Mouse (Mus musculus): ENCODE measurements around the gene Npw. TPM values are rescaled to one million over a fixed set of nuclear protein-coding genes. Genes with fewer than 3 reads are reported as not detected.
A peak's percentile ranks its signal among the peaks of the same experiment; 100 is the strongest.

The Npw gene
- polyA plus RNA-seq, 1 experiment = 0.50 TPM

DNA sequence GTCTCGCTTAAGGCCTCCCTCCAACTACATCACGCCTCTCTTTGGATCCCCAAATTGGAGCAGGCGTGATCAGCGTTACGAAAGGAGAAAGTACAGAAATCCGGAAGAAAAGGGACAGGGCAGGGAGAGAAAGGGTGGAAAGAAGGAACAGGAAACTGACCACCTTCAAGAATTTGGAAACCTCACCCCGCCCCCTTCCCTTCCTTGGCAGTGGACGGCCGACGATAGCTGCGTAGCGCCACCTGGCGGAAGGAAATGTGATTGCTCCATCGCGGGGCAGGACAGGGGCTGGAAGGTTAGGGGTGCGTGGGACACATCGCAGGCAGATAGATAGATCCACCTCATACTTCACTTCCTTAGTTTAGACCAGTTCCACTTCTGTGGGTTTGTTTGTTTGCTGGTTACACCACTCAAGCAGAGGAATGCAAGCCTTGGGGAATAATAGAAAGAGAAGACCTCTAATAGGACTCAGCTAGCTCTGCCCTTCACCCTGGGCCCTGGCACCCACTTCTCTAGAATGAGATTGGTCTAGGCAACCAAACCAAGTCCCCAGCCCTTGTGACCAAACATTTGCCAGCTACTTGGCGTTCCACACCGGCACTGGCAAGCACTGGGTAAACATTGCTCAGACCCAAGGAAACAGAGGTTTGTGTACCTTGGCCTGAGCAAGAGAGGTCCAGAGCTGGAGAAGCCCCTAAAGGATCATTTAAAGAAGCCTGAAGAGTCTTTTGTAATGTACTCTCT lies 4.1 kb downstream of the Npw start:
- H3K4me1 ChIP-seq (ENCODE audit: control insufficient read depth, insufficient read depth, low read length) = peaks cover 6% of the 10 kb centered on the region; the same call in 1 of the 2 replicates
- H3K27ac ChIP-seq (ENCODE audit: insufficient read depth, low read length) = no peak overlapping the region
- H3K4me3 ChIP-seq (ENCODE audit: insufficient read depth, low read length) = no peak overlapping the region
- no peak for TF ChIP-seq POLR2A (IDR thresholded peaks at IDR 0.05; ENCODE audit: extremely low read depth, insufficient read depth, low read length)
- peak; percentile 87 for TF ChIP-seq CTCF (IDR thresholded peaks at IDR 0.05; ENCODE audit: extremely low read depth, insufficient read depth, low read length)

DNA sequence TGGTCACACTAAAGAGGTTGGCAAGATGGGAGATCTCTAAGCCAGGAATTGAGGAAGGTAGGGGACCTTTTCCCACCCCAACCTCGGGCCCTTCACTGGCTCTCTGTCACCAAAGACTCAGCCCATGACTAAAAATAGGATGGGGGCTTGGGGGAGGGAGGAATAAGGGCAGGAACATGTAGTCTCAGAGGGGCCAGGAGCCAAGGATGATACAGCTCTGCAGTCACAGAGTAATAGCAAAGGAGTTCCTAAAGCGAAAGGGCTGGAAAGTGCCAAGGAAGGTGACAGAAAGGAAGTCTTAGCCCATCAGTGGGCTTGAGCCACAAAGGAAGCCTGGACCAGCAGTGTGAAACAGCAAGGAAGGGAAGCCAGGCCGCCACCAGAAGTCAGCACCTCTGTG lies 6.4 kb downstream of the Npw start:
- Histone ChIP-seq H3K4me1 (ENCODE audit: control insufficient read depth, insufficient read depth, low read length) (peaks cover 6% of the 10 kb centered on the region; the same call in 1 of the 2 replicates), H3K4me3 (ENCODE audit: insufficient read depth, low read length) (no peak overlapping the region), H3K27ac (ENCODE audit: insufficient read depth, low read length) (no peak overlapping the region)
- TF ChIP-seq POLR2A (IDR thresholded peaks at IDR 0.05; ENCODE audit: extremely low read depth, insufficient read depth, low read length) = no peak
- TF ChIP-seq CTCF (IDR thresholded peaks at IDR 0.05; ENCODE audit: extremely low read depth, insufficient read depth, low read length) = no peak

DNA sequence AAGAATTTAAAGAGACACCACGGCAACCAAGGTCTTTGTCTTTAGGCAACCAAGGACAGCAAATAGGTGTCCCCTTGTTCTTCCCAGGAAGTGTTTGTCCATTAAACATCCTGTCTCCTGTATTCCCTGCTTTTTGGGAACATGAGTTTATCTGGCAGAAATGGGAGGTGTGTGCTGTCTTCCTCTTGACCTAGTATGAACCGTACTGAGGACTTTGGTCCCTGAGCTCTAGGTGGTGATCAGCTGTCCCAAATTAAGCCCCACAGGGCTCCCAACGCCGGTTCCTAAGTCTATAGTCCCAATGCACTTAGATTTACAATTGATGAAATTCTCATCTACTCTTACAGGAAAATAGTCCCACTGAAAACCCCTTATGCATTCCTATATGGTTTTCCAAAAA lies 7.5 kb downstream of the Npw start:
- peak overlapping the region; percentile 33; the same call in 1 of the 2 replicates for H3K27ac ChIP-seq (ENCODE audit: insufficient read depth, low read length)
- peak overlapping the region; percentile 67 for H3K4me3 ChIP-seq (ENCODE audit: insufficient read depth, low read length)
- TF ChIP-seq POLR2A (IDR thresholded peaks at IDR 0.05; ENCODE audit: extremely low read depth, insufficient read depth, low read length) (no peak), CTCF (IDR thresholded peaks at IDR 0.05; ENCODE audit: extremely low read depth, insufficient read depth, low read length) (no peak)
- H3K4me1 ChIP-seq (ENCODE audit: control insufficient read depth, insufficient read depth, low read length) = peaks cover 6% of the 10 kb centered on the region; the same call in 1 of the 2 replicates

DNA sequence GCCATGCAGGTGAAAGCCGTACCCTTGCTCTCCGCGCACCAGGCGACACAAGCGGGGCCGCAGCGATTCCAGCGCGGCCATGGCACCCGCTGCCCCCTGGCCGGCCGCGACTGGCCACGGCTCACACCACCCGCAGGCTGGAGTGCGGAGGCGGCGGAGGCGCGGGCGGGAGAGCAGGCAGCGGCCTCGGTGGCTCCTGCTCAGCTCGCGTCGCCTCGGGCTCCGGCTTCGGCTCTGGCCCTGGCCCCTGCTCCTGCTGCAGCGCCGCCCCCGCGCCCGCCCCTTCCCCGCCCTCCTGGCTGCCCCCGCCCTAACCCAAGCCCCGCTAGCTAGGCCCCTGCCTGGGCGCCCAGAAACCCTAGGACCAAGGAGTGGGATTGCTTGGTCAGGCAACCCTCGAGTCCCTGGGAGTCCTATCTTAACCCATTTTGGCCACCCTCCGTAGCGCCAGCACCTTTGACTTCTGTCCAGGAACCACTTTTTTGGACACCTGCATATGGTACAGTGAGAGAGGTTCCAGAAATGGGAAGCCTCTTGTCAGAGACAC lies 8.1 kb downstream of the Npw start, which contains the start of gene Slc9a3r2:
Slc9a3r2 (minus strand) TSS at position 258 of the 547 bp plus-strand sequence.
- H3K27ac ChIP-seq (ENCODE audit: insufficient read depth, low read length) = peak within 1 kb of the TSS; percentile 97
- peak within 1 kb of the TSS; percentile 67 for H3K4me3 ChIP-seq (ENCODE audit: insufficient read depth, low read length)
- TF ChIP-seq CTCF (IDR thresholded peaks at IDR 0.05; ENCODE audit: extremely low read depth, insufficient read depth, low read length) (no peak), POLR2A (IDR thresholded peaks at IDR 0.05; ENCODE audit: extremely low read depth, insufficient read depth, low read length) (no peak)
- peaks cover 6% of the 10 kb centered on the region; the same call in 1 of the 2 replicates for H3K4me1 ChIP-seq (ENCODE audit: control insufficient read depth, insufficient read depth, low read length)

DNA sequence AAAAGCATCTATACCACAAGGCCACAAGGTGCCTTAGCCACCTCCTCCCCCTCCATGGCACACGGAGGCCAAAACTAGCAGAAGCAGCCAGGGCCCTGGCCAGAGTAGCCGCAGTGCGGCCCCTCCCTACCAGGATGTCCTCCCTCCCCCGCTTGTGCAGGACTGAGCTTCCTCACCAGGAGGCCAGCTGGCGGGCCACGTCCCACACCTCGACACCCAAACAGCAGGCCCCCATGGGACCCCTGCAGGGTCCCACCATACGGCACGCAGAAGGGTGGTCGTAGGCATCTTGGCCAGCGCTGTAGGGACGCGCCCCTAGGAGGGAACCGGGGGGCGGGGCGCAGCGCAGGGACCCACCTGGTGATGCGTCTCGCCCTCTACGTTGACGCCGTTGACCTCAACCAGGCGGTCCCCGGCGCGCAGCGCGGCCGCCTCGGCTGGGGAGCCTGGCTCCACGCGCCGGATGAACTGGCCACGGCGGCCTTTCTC lies 8.6 kb downstream of the Npw start:
- Histone ChIP-seq H3K4me1 (ENCODE audit: control insufficient read depth, insufficient read depth, low read length) (peaks cover 6% of the 10 kb centered on the region; the same call in 1 of the 2 replicates), H3K4me3 (ENCODE audit: insufficient read depth, low read length) (peak overlapping the region; percentile 67), H3K27ac (ENCODE audit: insufficient read depth, low read length) (peak overlapping the region; percentile 97)
- TF ChIP-seq POLR2A (IDR thresholded peaks at IDR 0.05; ENCODE audit: extremely low read depth, insufficient read depth, low read length) = no peak
- TF ChIP-seq CTCF (IDR thresholded peaks at IDR 0.05; ENCODE audit: extremely low read depth, insufficient read depth, low read length) = no peak

DNA sequence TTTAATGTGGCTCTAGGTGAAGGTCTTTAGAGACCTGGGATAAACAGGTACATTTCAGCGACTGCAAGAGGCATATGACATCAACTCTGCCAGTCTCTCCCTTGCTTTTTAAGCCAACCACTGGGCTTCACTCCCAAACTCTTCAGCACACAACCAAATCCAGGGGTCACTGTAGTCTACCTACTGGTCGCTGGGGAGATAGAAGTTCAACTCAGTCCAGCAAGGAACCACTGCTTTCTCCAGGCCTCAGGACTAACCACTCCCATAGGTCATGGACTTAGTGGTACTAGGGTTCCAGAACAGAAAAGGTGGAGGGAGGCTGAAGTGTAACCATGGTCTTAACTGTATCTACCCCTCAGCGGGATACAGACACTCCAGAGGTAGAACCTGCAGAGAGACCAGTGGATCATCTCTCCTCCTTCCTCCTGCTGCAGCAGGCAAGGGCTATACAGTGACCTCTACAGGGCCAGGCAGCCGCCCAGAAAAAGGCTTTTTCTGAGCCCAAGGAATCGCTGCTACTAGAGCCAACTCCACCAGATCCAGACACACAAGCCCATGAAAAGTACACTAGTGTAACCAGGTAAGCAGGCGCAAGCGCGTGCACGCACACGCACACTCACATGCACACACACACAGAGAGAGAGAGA lies 9.4 kb downstream of the Npw start:
- no peak for TF ChIP-seq CTCF (IDR thresholded peaks at IDR 0.05; ENCODE audit: extremely low read depth, insufficient read depth, low read length)
- TF ChIP-seq POLR2A (IDR thresholded peaks at IDR 0.05; ENCODE audit: extremely low read depth, insufficient read depth, low read length) = no peak
- no peak overlapping the region; the same call in 1 of the 2 replicates for H3K27ac ChIP-seq (ENCODE audit: insufficient read depth, low read length)
- H3K4me1 ChIP-seq (ENCODE audit: control insufficient read depth, insufficient read depth, low read length) = peaks cover 5% of the 10 kb centered on the region; the same call in 1 of the 2 replicates
- peak overlapping the region; percentile 67 for H3K4me3 ChIP-seq (ENCODE audit: insufficient read depth, low read length)

DNA sequence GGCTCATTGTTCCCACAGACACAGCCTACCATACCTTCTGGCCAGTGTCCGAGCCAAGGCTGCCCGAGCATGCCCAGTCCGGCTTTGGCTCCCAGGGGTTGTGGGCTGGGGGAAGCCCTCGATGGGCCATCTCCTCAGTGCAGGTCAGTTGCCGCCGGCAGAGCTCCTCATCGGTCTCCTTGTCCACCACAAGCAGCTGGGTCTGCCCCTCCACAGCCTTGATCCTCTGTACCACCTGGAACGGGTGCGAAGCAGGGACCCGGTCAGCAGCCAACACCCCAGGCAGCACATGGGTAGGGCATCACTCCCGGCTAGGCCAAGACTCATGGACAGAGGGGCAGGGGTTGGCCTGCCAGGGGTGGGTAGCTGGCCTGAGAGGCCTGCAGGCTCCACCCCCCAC lies 10.8 kb downstream of the Npw start:
- TF ChIP-seq POLR2A (IDR thresholded peaks at IDR 0.05; ENCODE audit: extremely low read depth, insufficient read depth, low read length) (no peak), CTCF (IDR thresholded peaks at IDR 0.05; ENCODE audit: extremely low read depth, insufficient read depth, low read length) (no peak)
- H3K4me1 ChIP-seq (ENCODE audit: control insufficient read depth, insufficient read depth, low read length) = peaks cover 3% of the 10 kb centered on the region; the same call in 1 of the 2 replicates
- H3K27ac ChIP-seq (ENCODE audit: insufficient read depth, low read length) = peak overlapping the region; percentile 70; the same call in 1 of the 2 replicates
- H3K4me3 ChIP-seq (ENCODE audit: insufficient read depth, low read length) = peak overlapping the region; percentile 19; the same call in 1 of the 2 replicates

DNA sequence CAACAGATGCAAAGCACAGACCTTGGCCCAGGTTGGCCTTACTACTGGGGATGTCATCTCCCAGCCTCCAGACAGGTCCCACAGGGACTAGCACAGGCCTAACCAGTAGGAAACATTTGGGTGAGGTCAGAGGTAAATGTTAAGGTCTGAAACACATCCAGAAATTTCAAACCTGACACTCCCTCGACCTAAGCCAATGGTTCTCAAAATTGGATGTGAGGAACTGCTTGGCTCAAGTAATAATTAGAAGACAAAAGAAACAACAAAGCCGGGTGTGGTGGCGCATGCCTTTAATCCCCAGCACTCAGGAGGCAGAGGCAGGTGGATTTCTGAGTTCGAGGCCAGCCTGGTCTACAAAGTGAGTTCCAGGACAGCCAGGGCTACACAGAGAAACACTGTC lies 11.9 kb downstream of the Npw start:
- Histone ChIP-seq H3K4me1 (ENCODE audit: control insufficient read depth, insufficient read depth, low read length) (peaks cover 3% of the 10 kb centered on the region; the same call in 1 of the 2 replicates), H3K27ac (ENCODE audit: insufficient read depth, low read length) (0 out of 2 replicates have a peak overlapping the region, but pooled peaks have one; percentile 42), H3K4me3 (ENCODE audit: insufficient read depth, low read length) (no peak overlapping the region)
- TF ChIP-seq POLR2A (IDR thresholded peaks at IDR 0.05; ENCODE audit: extremely low read depth, insufficient read depth, low read length) = no peak
- no peak for TF ChIP-seq CTCF (IDR thresholded peaks at IDR 0.05; ENCODE audit: extremely low read depth, insufficient read depth, low read length)

DNA sequence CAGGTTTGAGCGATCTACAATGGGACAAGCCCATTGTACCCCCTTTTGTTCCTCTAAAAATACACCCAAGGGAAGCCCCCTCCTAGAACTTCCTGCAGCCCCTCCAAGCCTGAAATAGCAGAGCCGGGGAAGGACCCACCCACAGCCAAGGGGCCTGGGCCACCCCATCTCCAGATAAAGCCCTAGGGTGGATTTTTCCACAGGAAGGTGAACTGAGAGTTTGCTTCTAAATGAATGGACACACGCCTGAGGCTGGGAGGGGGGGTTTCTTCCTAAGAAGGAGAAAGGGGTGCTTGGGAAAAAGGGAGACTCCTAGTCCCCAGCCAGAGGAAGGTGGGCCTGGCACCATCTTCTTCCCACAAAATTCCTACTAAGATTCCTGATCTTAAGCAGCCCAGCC lies 12.3 kb downstream of the Npw start:
- H3K4me1 ChIP-seq (ENCODE audit: control insufficient read depth, insufficient read depth, low read length) = peaks cover 3% of the 10 kb centered on the region; the same call in 1 of the 2 replicates
- no peak overlapping the region for H3K4me3 ChIP-seq (ENCODE audit: insufficient read depth, low read length)
- peak overlapping the region; percentile 80 for H3K27ac ChIP-seq (ENCODE audit: insufficient read depth, low read length)
- TF ChIP-seq CTCF (IDR thresholded peaks at IDR 0.05; ENCODE audit: extremely low read depth, insufficient read depth, low read length) (no peak), POLR2A (IDR thresholded peaks at IDR 0.05; ENCODE audit: extremely low read depth, insufficient read depth, low read length) (no peak)

Measured in cortical plate, adult 2 months (tissue).